ENCODE assay signal across 19 mouse cellular contexts in the genomic region with DNA sequence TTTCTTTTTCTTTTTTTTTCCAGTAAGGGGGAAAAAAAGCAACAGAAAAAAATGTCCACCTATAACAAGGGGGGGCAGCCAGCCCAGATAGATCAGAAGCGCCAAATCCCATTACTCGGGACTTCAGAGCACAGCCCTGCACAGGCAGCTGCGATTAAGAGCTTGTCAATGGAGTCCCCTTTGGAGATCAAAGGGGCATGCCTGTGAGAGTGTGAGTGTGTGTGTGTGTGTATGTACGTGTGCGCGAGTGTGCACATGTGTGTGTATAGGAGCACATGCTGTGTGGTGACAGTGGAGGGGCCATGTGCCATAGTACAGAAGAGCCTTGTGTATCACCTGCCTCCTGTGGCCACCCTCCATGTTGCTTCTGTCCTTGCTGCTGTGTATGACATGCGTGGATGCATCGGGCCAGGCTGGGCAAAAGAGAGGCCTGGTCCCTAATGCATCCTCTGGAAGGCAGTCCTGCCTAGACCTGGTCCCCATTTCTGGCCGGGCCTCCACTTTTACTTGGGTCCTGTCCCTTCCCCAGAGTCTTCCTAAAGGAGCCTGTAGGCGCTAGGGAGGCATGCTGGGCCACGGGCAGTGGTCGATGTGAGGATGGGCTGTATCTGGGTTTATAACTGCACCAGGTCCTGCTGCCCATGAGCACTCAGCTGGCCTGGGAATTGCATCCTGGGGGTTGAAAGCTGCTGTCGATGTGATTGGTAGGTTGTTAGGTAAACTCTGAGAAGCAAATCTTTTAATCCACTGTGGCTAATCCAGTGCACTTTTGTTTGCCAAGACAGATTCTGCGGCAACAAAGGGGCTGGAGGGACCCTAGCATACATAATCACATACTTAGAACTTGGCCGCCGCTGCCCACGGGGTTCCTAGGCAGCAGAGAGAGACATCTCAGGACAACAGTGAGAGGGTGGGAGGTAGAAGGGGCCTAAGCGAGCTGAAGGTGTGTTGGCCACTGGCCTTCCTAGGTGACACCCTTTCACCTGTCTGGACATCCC. TPM values are rescaled to one million over a fixed set of nuclear protein-coding genes. Genes with fewer than 3 reads are reported as not detected.
DNase-seq lines count a peak whose midpoint lies in the region; ATAC-seq and TF ChIP-seq lines count a peak whose summit lies in the region.
"Had no signal": no experiment of that assay in that cellular context is flagged by ENCODE, and none has a peak within 500 bp of the region (broad histone marks: within the 10 kb centered on the region; RNA-seq: fewer than 3 reads in every experiment).

No protein-coding gene starts in this region.

- no peak for TF ChIP-seq CTCF in heart, adult 2 months (IDR thresholded peaks at IDR 0.05)

- DNase-seq in limb, embryonic 10.5 days (ENCODE audit: low spot score) = no peak
- peak; percentile 91 for DNase-seq in midbrain, embryonic 11.5 days (ENCODE audit: low spot score, missing footprints)
- peak; percentile 57 for DNase-seq in retina, postnatal 1 day
- no peak for DNase-seq in heart, adult 2 months
- DNase-seq: adrenal gland, postnatal 36 days; cerebellum, adult 9-11 months; heart, postnatal 36 days; layer of hippocampus, postnatal 36 days; left cerebral cortex, postnatal 4 days; liver, embryonic 13.5 days; right cerebral cortex, postnatal 4 days; thymus, postnatal 25 days had no signal

- H3K27ac ChIP-seq in limb, embryonic 15.5 days = no peak overlapping the region
- no peak overlapping the region for H3K27ac ChIP-seq in limb, embryonic 10.5 days
- peak overlapping the region; percentile 37 for H3K27ac ChIP-seq in forebrain, embryonic 12.5 days
- peak overlapping the region; percentile 92 for H3K27ac ChIP-seq in midbrain, embryonic 11.5 days (ENCODE audit: low read depth, low read length)
- H3K27ac ChIP-seq in neural tube, embryonic 15.5 days (replicated peaks) = no peak overlapping the region
- no peak overlapping the region for H3K27ac ChIP-seq in heart, adult 2 months
- H3K27ac ChIP-seq: heart, embryonic 13.5 days; intestine, embryonic 15.5 days; kidney, embryonic 15.5 days; liver, embryonic 13.5 days; lung, embryonic 15.5 days had no signal

- no peaks in the 10 kb centered on the region for H3K4me1 ChIP-seq in limb, embryonic 15.5 days
- H3K4me1 ChIP-seq in limb, embryonic 10.5 days = no peaks in the 10 kb centered on the region
- peaks cover 26% of the 10 kb centered on the region for H3K4me1 ChIP-seq in forebrain, embryonic 12.5 days
- H3K4me1 ChIP-seq in midbrain, embryonic 11.5 days (ENCODE audit: control insufficient read depth, insufficient read depth, low read length) = peaks cover 27% of the 10 kb centered on the region
- no peaks in the 10 kb centered on the region for H3K4me1 ChIP-seq in neural tube, embryonic 15.5 days
- no peaks in the 10 kb centered on the region for H3K4me1 ChIP-seq in heart, adult 2 months (ENCODE audit: control insufficient read depth, insufficient read depth, low read length)
- H3K4me1 ChIP-seq: heart, embryonic 13.5 days; kidney, embryonic 15.5 days; lung, embryonic 15.5 days had no signal

- H3K27me3 ChIP-seq in limb, embryonic 15.5 days = no peaks in the 10 kb centered on the region
- H3K27me3 ChIP-seq in limb, embryonic 10.5 days (ENCODE audit: low read depth, poor library complexity, severe bottlenecking) = no peaks in the 10 kb centered on the region
- H3K27me3 ChIP-seq in forebrain, embryonic 12.5 days = no peaks in the 10 kb centered on the region
- H3K27me3 ChIP-seq in midbrain, embryonic 11.5 days (ENCODE audit: control insufficient read depth, insufficient read depth, low read length) = peaks cover 16% of the 10 kb centered on the region
- H3K27me3 ChIP-seq in neural tube, embryonic 15.5 days (replicated peaks) = no peaks in the 10 kb centered on the region
- H3K27me3 ChIP-seq in heart, adult 2 months (ENCODE audit: control insufficient read depth, insufficient read depth, low read length) = no peaks in the 10 kb centered on the region
- H3K27me3 ChIP-seq: heart, embryonic 13.5 days; intestine, embryonic 15.5 days; kidney, embryonic 15.5 days; liver, embryonic 13.5 days; lung, embryonic 15.5 days had no signal

- no peaks in the 10 kb centered on the region for H3K79me2 ChIP-seq in heart, adult 2 months (replicated peaks; ENCODE audit: control insufficient read depth, insufficient read depth, low read length)

- 0 out of 2 replicates have a peak, but pooled peaks have one; percentile 10 for ATAC-seq in limb, embryonic 15.5 days (ENCODE audit: insufficient number of reproducible peaks, low FRiP score, low TSS enrichment, low read depth)
- peak; percentile 30; the same call in 1 of the 2 replicates for ATAC-seq in forebrain, embryonic 12.5 days (ENCODE audit: low FRiP score)
- peak; percentile 72 for ATAC-seq in midbrain, embryonic 11.5 days (ENCODE audit: low FRiP score)
- no peak for ATAC-seq in neural tube, embryonic 15.5 days (ENCODE audit: low FRiP score)

- no peaks in the 10 kb centered on the region for H3K9me3 ChIP-seq in limb, embryonic 15.5 days
- no peaks in the 10 kb centered on the region for H3K9me3 ChIP-seq in limb, embryonic 10.5 days (replicated peaks)
- H3K9me3 ChIP-seq in forebrain, embryonic 12.5 days = no peaks in the 10 kb centered on the region
- H3K9me3 ChIP-seq in midbrain, embryonic 11.5 days (ENCODE audit: control insufficient read depth, low read length) = no peaks in the 10 kb centered on the region
- no peaks in the 10 kb centered on the region for H3K9me3 ChIP-seq in neural tube, embryonic 15.5 days (replicated peaks)
- H3K9me3 ChIP-seq: heart, embryonic 13.5 days; intestine, embryonic 15.5 days; kidney, embryonic 15.5 days; liver, embryonic 13.5 days; lung, embryonic 15.5 days had no signal

- peaks cover 48% of the 10 kb centered on the region for H3K36me3 ChIP-seq in limb, embryonic 15.5 days
- peaks cover 61% of the 10 kb centered on the region for H3K36me3 ChIP-seq in limb, embryonic 10.5 days
- H3K36me3 ChIP-seq in forebrain, embryonic 12.5 days (replicated peaks) = peaks cover 58% of the 10 kb centered on the region
- H3K36me3 ChIP-seq in midbrain, embryonic 11.5 days (ENCODE audit: control insufficient read depth, insufficient read depth, low read length) = peaks cover 18% of the 10 kb centered on the region
- peaks cover 48% of the 10 kb centered on the region for H3K36me3 ChIP-seq in neural tube, embryonic 15.5 days
- H3K36me3 ChIP-seq in heart, adult 2 months (ENCODE audit: control insufficient read depth, insufficient read depth, low read length) = no peaks in the 10 kb centered on the region

- no peak overlapping the region for H3K9ac ChIP-seq in limb, embryonic 15.5 days
- no peak overlapping the region; the same call in 1 of the 2 replicates for H3K9ac ChIP-seq in forebrain, embryonic 12.5 days
- H3K9ac ChIP-seq in midbrain, embryonic 11.5 days (ENCODE audit: low read length) = peak overlapping the region; percentile 51
- no peak overlapping the region for H3K9ac ChIP-seq in neural tube, embryonic 15.5 days (replicated peaks)
- H3K9ac ChIP-seq in heart, adult 2 months (ENCODE audit: low read depth, low read length) = no peak overlapping the region
- H3K9ac ChIP-seq: heart, embryonic 13.5 days; intestine, embryonic 15.5 days; kidney, embryonic 15.5 days; liver, embryonic 13.5 days; lung, embryonic 15.5 days had no signal

- WGBS in limb, embryonic 15.5 days = 87% methylated on average over 18 of the region's 18 CpGs
- WGBS in limb, embryonic 10.5 days = 90% methylated on average over 18 of the region's 18 CpGs
- WGBS in forebrain, embryonic 12.5 days = 74% methylated on average over 18 of the region's 18 CpGs
- 38% methylated on average over 18 of the region's 18 CpGs for WGBS in midbrain, embryonic 11.5 days
- 88% methylated on average over 18 of the region's 18 CpGs for WGBS in neural tube, embryonic 15.5 days
- WGBS in heart, adult 2 months = 91% methylated on average over 18 of the region's 18 CpGs

- TF ChIP-seq EP300 in heart, adult 2 months (IDR thresholded peaks at IDR 0.05; ENCODE audit: insufficient read depth, low read depth, low read length) = no peak

- intact Hi-C loops in heart, adult 2 months (cut with DNase I) = no loop called here

- H3K4me3 ChIP-seq in limb, embryonic 15.5 days = no peak overlapping the region
- H3K4me3 ChIP-seq in limb, embryonic 10.5 days = no peak overlapping the region
- peak overlapping the region; percentile 15; the same call in 1 of the 2 replicates for H3K4me3 ChIP-seq in forebrain, embryonic 12.5 days (replicated peaks)
- H3K4me3 ChIP-seq in midbrain, embryonic 11.5 days (ENCODE audit: low read depth, low read length) = peak overlapping the region; percentile 33
- no peak overlapping the region for H3K4me3 ChIP-seq in neural tube, embryonic 15.5 days (replicated peaks)
- H3K4me3 ChIP-seq in heart, adult 2 months = no peak overlapping the region
- H3K4me3 ChIP-seq: heart, embryonic 13.5 days; intestine, embryonic 15.5 days; kidney, embryonic 15.5 days; liver, embryonic 13.5 days; lung, embryonic 15.5 days had no signal

- no peak for TF ChIP-seq POLR2A in heart, adult 2 months (IDR thresholded peaks at IDR 0.05; ENCODE audit: insufficient read depth, low read depth, low read length)

- no peak overlapping the region for H3K4me2 ChIP-seq in limb, embryonic 15.5 days
- H3K4me2 ChIP-seq in forebrain, embryonic 12.5 days = peak overlapping the region; percentile 19
- peak overlapping the region; percentile 47 for H3K4me2 ChIP-seq in midbrain, embryonic 11.5 days
- H3K4me2 ChIP-seq in neural tube, embryonic 15.5 days = no peak overlapping the region
- H3K4me2 ChIP-seq: heart, embryonic 13.5 days; intestine, embryonic 15.5 days; kidney, embryonic 15.5 days; liver, embryonic 13.5 days; lung, embryonic 15.5 days had no signal

RNA-seq across cellular contexts. Expression of a gene that starts 6.3 kb away (rescaled TPM):
- polyA plus RNA-seq in limb, embryonic 15.5 days (2015; fragmentation: Nextera tagmentation; extraction: Ambion mirVana) = 9.3 TPM in 2 replicates
- 11.5 and 14.2 TPM in 2 replicates for polyA plus RNA-seq in limb, embryonic 10.5 days (2016; fragmentation: Nextera tagmentation; extraction: Ambion mirVana)
- polyA plus RNA-seq in forebrain, embryonic 12.5 days (2016; fragmentation: Nextera tagmentation; extraction: Ambion mirVana) = 12.0 and 13.1 TPM in 2 replicates
- 11.4 and 12.7 TPM in 2 replicates for polyA plus RNA-seq in midbrain, embryonic 11.5 days (2014; fragmentation: Nextera tagmentation; extraction: Ambion mirVana)
- 7.7 and 13.1 TPM in 2 replicates for polyA plus RNA-seq in neural tube, embryonic 15.5 days (2015; fragmentation: Nextera tagmentation; extraction: Ambion mirVana)
- 10 to 100 TPM; 16.5 to 18.2 TPM for total RNA-seq in heart, adult 2 months (2021)
- 7.6 and 9.1 TPM in 2 replicates for polyA plus RNA-seq in heart, adult 2 months (2012; rRNA removed)

RNA-seq across cellular contexts. Expression of a gene that starts 8.9 kb away (rescaled TPM):
- polyA plus RNA-seq in limb, embryonic 15.5 days (2015; fragmentation: Nextera tagmentation; extraction: Ambion mirVana) = 178 and 185 TPM in 2 replicates
- polyA plus RNA-seq in limb, embryonic 10.5 days (2016; fragmentation: Nextera tagmentation; extraction: Ambion mirVana) = 302 and 336 TPM in 2 replicates
- polyA plus RNA-seq in forebrain, embryonic 12.5 days (2016; fragmentation: Nextera tagmentation; extraction: Ambion mirVana) = 208 and 218 TPM in 2 replicates
- 256 and 275 TPM in 2 replicates for polyA plus RNA-seq in midbrain, embryonic 11.5 days (2014; fragmentation: Nextera tagmentation; extraction: Ambion mirVana)
- polyA plus RNA-seq in neural tube, embryonic 15.5 days (2015; fragmentation: Nextera tagmentation; extraction: Ambion mirVana) = 186 and 187 TPM in 2 replicates
- 100 to 1,000 TPM; 131 to 154 TPM for total RNA-seq in heart, adult 2 months (2021)
- polyA plus RNA-seq in heart, adult 2 months (2012; rRNA removed) = 131 and 156 TPM in 2 replicates

RNA-seq across cellular contexts. Expression of a gene that starts 19.1 kb away (rescaled TPM):
- 2.0 and 2.7 TPM in 2 replicates for polyA plus RNA-seq in limb, embryonic 15.5 days (2015; fragmentation: Nextera tagmentation; extraction: Ambion mirVana)
- 0.53 and 0.56 TPM in 2 replicates for polyA plus RNA-seq in limb, embryonic 10.5 days (2016; fragmentation: Nextera tagmentation; extraction: Ambion mirVana)
- polyA plus RNA-seq in forebrain, embryonic 12.5 days (2016; fragmentation: Nextera tagmentation; extraction: Ambion mirVana) = 2.1 and 2.6 TPM in 2 replicates
- 1.1 and 1.3 TPM in 2 replicates for polyA plus RNA-seq in midbrain, embryonic 11.5 days (2014; fragmentation: Nextera tagmentation; extraction: Ambion mirVana)
- 4.3 and 5.9 TPM in 2 replicates for polyA plus RNA-seq in neural tube, embryonic 15.5 days (2015; fragmentation: Nextera tagmentation; extraction: Ambion mirVana)
- total RNA-seq in heart, adult 2 months (2021) = 1 to 10 TPM; 3.8 to 5.3 TPM
- polyA plus RNA-seq in heart, adult 2 months (2012; rRNA removed) = 10.5 and 11.6 TPM in 2 replicates

RNA-seq across cellular contexts. Expression of a gene that starts 36.8 kb away (rescaled TPM):
- 92.6 and 95.8 TPM in 2 replicates for polyA plus RNA-seq in limb, embryonic 15.5 days (2015; fragmentation: Nextera tagmentation; extraction: Ambion mirVana)
- 163 and 186 TPM in 2 replicates for polyA plus RNA-seq in limb, embryonic 10.5 days (2016; fragmentation: Nextera tagmentation; extraction: Ambion mirVana)
- 58.6 and 62.9 TPM in 2 replicates for polyA plus RNA-seq in forebrain, embryonic 12.5 days (2016; fragmentation: Nextera tagmentation; extraction: Ambion mirVana)
- 51.5 and 57.7 TPM in 2 replicates for polyA plus RNA-seq in midbrain, embryonic 11.5 days (2014; fragmentation: Nextera tagmentation; extraction: Ambion mirVana)
- 20.3 and 37.4 TPM in 2 replicates for polyA plus RNA-seq in neural tube, embryonic 15.5 days (2015; fragmentation: Nextera tagmentation; extraction: Ambion mirVana)
- total RNA-seq in heart, adult 2 months (2021) = 1 to 10 TPM; 3.7 to 4.4 TPM
- 13.8 and 21.4 TPM in 2 replicates for polyA plus RNA-seq in heart, adult 2 months (2012; rRNA removed)

RNA-seq across cellular contexts. Expression of a gene that starts 42.0 kb away (rescaled TPM):
- polyA plus RNA-seq in limb, embryonic 15.5 days (2015; fragmentation: Nextera tagmentation; extraction: Ambion mirVana) = 39.8 and 40.9 TPM in 2 replicates
- polyA plus RNA-seq in limb, embryonic 10.5 days (2016; fragmentation: Nextera tagmentation; extraction: Ambion mirVana) = 23.0 and 26.3 TPM in 2 replicates
- polyA plus RNA-seq in forebrain, embryonic 12.5 days (2016; fragmentation: Nextera tagmentation; extraction: Ambion mirVana) = 27.1 and 28.2 TPM in 2 replicates
- polyA plus RNA-seq in midbrain, embryonic 11.5 days (2014; fragmentation: Nextera tagmentation; extraction: Ambion mirVana) = 17.0 and 18.1 TPM in 2 replicates
- polyA plus RNA-seq in neural tube, embryonic 15.5 days (2015; fragmentation: Nextera tagmentation; extraction: Ambion mirVana) = 42.8 and 42.9 TPM in 2 replicates
- 1 to 10 TPM; 9.2 to 9.5 TPM for total RNA-seq in heart, adult 2 months (2021)
- 13.9 and 23.3 TPM in 2 replicates for polyA plus RNA-seq in heart, adult 2 months (2012; rRNA removed)

Comparison
In these comparisons a context has a peak if more than half of its experiments do, and no peak if none do; other contexts are left out.
1. H3K27ac ChIP-seq: peak in forebrain, embryonic 12.5 days (single experiment) and midbrain, embryonic 11.5 days (single experiment); none in limb, embryonic 15.5 days (single experiment), limb, embryonic 10.5 days (single experiment), neural tube, embryonic 15.5 days (single experiment) and heart, adult 2 months (single experiment).
2. H3K4me2 ChIP-seq: peak in forebrain, embryonic 12.5 days (single experiment) and midbrain, embryonic 11.5 days (single experiment); none in limb, embryonic 15.5 days (single experiment) and neural tube, embryonic 15.5 days (single experiment).
3. H3K4me3 ChIP-seq: peak in forebrain, embryonic 12.5 days (single experiment) and midbrain, embryonic 11.5 days (single experiment); none in limb, embryonic 15.5 days (single experiment), limb, embryonic 10.5 days (single experiment), neural tube, embryonic 15.5 days (single experiment) and heart, adult 2 months (single experiment).
4. DNase-seq: peak in midbrain, embryonic 11.5 days (single experiment) and retina, postnatal 1 day (single experiment); none in limb, embryonic 10.5 days (single experiment) and heart, adult 2 months (0 of 2).